Mouse (Mus musculus) forebrain, embryonic 12.5 days (tissue): ENCODE measurements around the gene Ddx20. TPM values are rescaled to one million over a fixed set of nuclear protein-coding genes. Genes with fewer than 3 reads are reported as not detected.

ENCODE experiments used
- ATAC-seq: fragments of 200-750 bp; cut with Nextera tagmentation; 2 replicates; pipeline ENCODE4 v1.8.0; 2017; ENCODE audit warnings: moderate TSS enrichment; ENCODE audit not compliant: low FRiP score
- H3K27ac ChIP-seq: fragments of 300-500 bp; sonication (generic); 2 replicates; pipeline ENCODE4 v1.5.1; 2016; ENCODE audit warnings: mild to moderate bottlenecking
- H3K27me3 ChIP-seq: fragments of 300-500 bp; sonication (generic); 2 replicates; pipeline ENCODE4 v1.6.1; 2016; ENCODE audit warnings: mild to moderate bottlenecking
- H3K36me3 ChIP-seq: fragments of 300-500 bp; sonication (generic); replicated peaks from 2 replicates; pipeline ENCODE4 v1.6.1; 2016; ENCODE audit warnings: mild to moderate bottlenecking
- H3K4me1 ChIP-seq: fragments of 300-500 bp; sonication (generic); 2 replicates; pipeline ENCODE4 v1.6.1; 2016
- H3K4me2 ChIP-seq: fragments of 300-500 bp; sonication (generic); 2 replicates; pipeline ENCODE4 v1.6.1; 2016; ENCODE audit warnings: mild to moderate bottlenecking, moderate library complexity
- H3K4me3 ChIP-seq: fragments of 300-500 bp; sonication (generic); replicated peaks from 2 replicates; pipeline ENCODE4 v1.5.1; 2016; ENCODE audit warnings: mild to moderate bottlenecking
- H3K9ac ChIP-seq: fragments of 300-500 bp; sonication (generic); 2 replicates; pipeline ENCODE4 v1.6.1; 2016; ENCODE audit warnings: mild to moderate bottlenecking
- H3K9me3 ChIP-seq: fragments of 300-500 bp; sonication (generic); 2 replicates; pipeline ENCODE4 v1.6.1; 2016
- WGBS: fragments of 180-500 bp; shearing (Covaris S2); methylation state at CpG from one replicate; pipeline ENCODE4 v1.1.7; 2016; 5-methylcytosine and 5-hydroxymethylcytosine counted together
- polyA plus RNA-seq: library from polyadenylated mRNA; unstranded; fragments of >200 nt; fragmentation: Nextera tagmentation; extraction: Ambion mirVana; gene quantifications from 2 replicates; pipeline ENCODE4 v1.2.1, GENCODE M21; 2016

Gene Ddx20
- polyA plus RNA-seq, 1 experiment from 2014 or later, result 44.3 TPM

- H3K9me3 ChIP-seq, result no peaks in the 10 kb centered on the region
- H3K4me1 ChIP-seq, result peaks cover 20% of the 10 kb centered on the region
- peak overlapping the region; percentile 25; the same call in 1 of the 2 replicates for H3K27ac ChIP-seq
- H3K36me3 ChIP-seq, result no peaks in the 10 kb centered on the region
- H3K9ac ChIP-seq, result no peak overlapping the region
- WGBS, result 57% methylated on average over 11 of the region's 11 CpGs
- no peaks in the 10 kb centered on the region for H3K27me3 ChIP-seq
- ATAC-seq, result peak; percentile 73; the same call in 1 of the 2 replicates
- H3K4me3 ChIP-seq, result no peak overlapping the region
- no peak overlapping the region for H3K4me2 ChIP-seq
Observed at GRCm38 (mm10) chr3:105717856-105718555, 30.6 kb upstream of the Ddx20 start.

- no peak for ATAC-seq
- Histone ChIP-seq H3K9me3 (no peaks in the 10 kb centered on the region), H3K4me3 (no peak overlapping the region), H3K36me3 (no peaks in the 10 kb centered on the region), H3K9ac (no peak overlapping the region), H3K4me2 (no peak overlapping the region), H3K27me3 (no peaks in the 10 kb centered on the region), H3K4me1 (peaks cover 20% of the 10 kb centered on the region), H3K27ac (no peak overlapping the region)
- 65% methylated on average over 18 of the region's 18 CpGs for WGBS
Observed at GRCm38 (mm10) chr3:105716353-105717000, 29.1 kb upstream of the Ddx20 start.

- ATAC-seq, result no peak
- no peaks in the 10 kb centered on the region for H3K27me3 ChIP-seq
- H3K4me1 ChIP-seq, result peaks cover 20% of the 10 kb centered on the region
- H3K27ac ChIP-seq, result no peak overlapping the region
- no peak overlapping the region for H3K9ac ChIP-seq
- no peak overlapping the region for H3K4me3 ChIP-seq
- no peaks in the 10 kb centered on the region for H3K9me3 ChIP-seq
- H3K4me2 ChIP-seq, result no peak overlapping the region
- no peaks in the 10 kb centered on the region for H3K36me3 ChIP-seq
Observed at GRCm38 (mm10) chr3:105714820-105715167, 27.4 kb upstream of the Ddx20 start.

- Histone ChIP-seq H3K27ac (peak overlapping the region; percentile 65), H3K9me3 (no peaks in the 10 kb centered on the region), H3K9ac (no peak overlapping the region), H3K4me1 (peaks cover 20% of the 10 kb centered on the region), H3K27me3 (no peaks in the 10 kb centered on the region), H3K36me3 (no peaks in the 10 kb centered on the region), H3K4me3 (no peak overlapping the region), H3K4me2 (no peak overlapping the region)
- 0 out of 2 replicates have a peak, but pooled peaks have one; percentile 18 for ATAC-seq
- WGBS, result 21% methylated on average over 8 of the region's 8 CpGs
Observed at GRCm38 (mm10) chr3:105714091-105714819, 26.9 kb upstream of the Ddx20 start.

GRCm38 (mm10) chr3:105712827-105713226, 25.5 kb upstream of the Ddx20 start:
- Histone ChIP-seq H3K9ac (no peak overlapping the region), H3K4me2 (no peak overlapping the region), H3K27me3 (no peaks in the 10 kb centered on the region), H3K4me3 (no peak overlapping the region), H3K27ac (no peak overlapping the region), H3K36me3 (no peaks in the 10 kb centered on the region), H3K9me3 (no peaks in the 10 kb centered on the region), H3K4me1 (peaks cover 13% of the 10 kb centered on the region)
- no peak for ATAC-seq

- Histone ChIP-seq H3K4me1 (peaks cover 14% of the 10 kb centered on the region), H3K27ac (no peak overlapping the region), H3K36me3 (no peaks in the 10 kb centered on the region), H3K4me2 (no peak overlapping the region), H3K9ac (no peak overlapping the region), H3K27me3 (peaks cover 5% of the 10 kb centered on the region; the same call in 1 of the 2 replicates), H3K4me3 (no peak overlapping the region), H3K9me3 (no peaks in the 10 kb centered on the region)
- no peak for ATAC-seq
- WGBS, result 70% methylated on average over 7 of the region's 7 CpGs
Observed at GRCm38 (mm10) chr3:105711741-105712140, 24.4 kb upstream of the Ddx20 start.

GRCm38 (mm10) chr3:105710246-105710645, 22.9 kb upstream of the Ddx20 start:
- H3K9ac ChIP-seq, result no peak overlapping the region
- 70% methylated on average over 6 of the region's 6 CpGs for WGBS
- no peaks in the 10 kb centered on the region for H3K36me3 ChIP-seq
- no peak overlapping the region for H3K4me3 ChIP-seq
- peaks cover 23% of the 10 kb centered on the region for H3K4me1 ChIP-seq
- no peaks in the 10 kb centered on the region for H3K9me3 ChIP-seq
- peaks cover 20% of the 10 kb centered on the region for H3K27me3 ChIP-seq
- no peak for ATAC-seq
- H3K4me2 ChIP-seq, result no peak overlapping the region; the same call in 1 of the 2 replicates
- no peak overlapping the region for H3K27ac ChIP-seq

GRCm38 (mm10) chr3:105707590-105707989, 20.2 kb upstream of the Ddx20 start:
- WGBS, result 11% methylated on average over 7 of the region's 7 CpGs
- no peaks in the 10 kb centered on the region for H3K9me3 ChIP-seq
- no peak overlapping the region for H3K27ac ChIP-seq
- H3K4me1 ChIP-seq, result peaks cover 28% of the 10 kb centered on the region
- no peak overlapping the region; the same call in 1 of the 2 replicates for H3K4me2 ChIP-seq
- H3K4me3 ChIP-seq, result no peak overlapping the region
- H3K27me3 ChIP-seq, result peaks cover 31% of the 10 kb centered on the region
- ATAC-seq, result no peak
- H3K36me3 ChIP-seq, result no peaks in the 10 kb centered on the region
- no peak overlapping the region for H3K9ac ChIP-seq

- Histone ChIP-seq H3K27ac (no peak overlapping the region), H3K9ac (no peak overlapping the region), H3K36me3 (no peaks in the 10 kb centered on the region), H3K4me2 (peak overlapping the region; percentile 97), H3K4me3 (peak overlapping the region; percentile 55; the same call in 1 of the 2 replicates), H3K9me3 (no peaks in the 10 kb centered on the region), H3K27me3 (peaks cover 41% of the 10 kb centered on the region), H3K4me1 (peaks cover 28% of the 10 kb centered on the region)
- no peak for ATAC-seq
- WGBS, result 34% methylated on average over 4 of the region's 4 CpGs
Observed at GRCm38 (mm10) chr3:105706366-105707020, 19.1 kb upstream of the Ddx20 start.

GRCm38 (mm10) chr3:105705561-105705960, 18.2 kb upstream of the Ddx20 start:
- no peak for ATAC-seq
- peak overlapping the region; percentile 55 for H3K4me3 ChIP-seq
- WGBS, result 7% methylated on average over 3 of the region's 3 CpGs
- peak overlapping the region; percentile 97 for H3K4me2 ChIP-seq
- peaks cover 41% of the 10 kb centered on the region for H3K27me3 ChIP-seq
- H3K9me3 ChIP-seq, result no peaks in the 10 kb centered on the region
- H3K36me3 ChIP-seq, result no peaks in the 10 kb centered on the region
- peak overlapping the region; percentile 73 for H3K9ac ChIP-seq
- no peak overlapping the region for H3K27ac ChIP-seq
- peaks cover 28% of the 10 kb centered on the region for H3K4me1 ChIP-seq

GRCm38 (mm10) chr3:105705061-105705549, 17.7 kb upstream of the Ddx20 start:
- ATAC-seq, result peak; percentile 54
- WGBS, result under 1% methylated on average over 28 of the region's 28 CpGs
- Histone ChIP-seq H3K9me3 (no peaks in the 10 kb centered on the region), H3K4me3 (peak overlapping the region; percentile 55), H3K36me3 (no peaks in the 10 kb centered on the region), H3K4me2 (peak overlapping the region; percentile 97), H3K9ac (peak overlapping the region; percentile 73), H3K27me3 (peaks cover 41% of the 10 kb centered on the region), H3K4me1 (peaks cover 28% of the 10 kb centered on the region), H3K27ac (peak overlapping the region; percentile 22; the same call in 1 of the 2 replicates)
